Mouse (Mus musculus): ENCODE measurements around the gene H2afx.
A peak's percentile ranks its signal among the peaks of the same experiment; 100 is the strongest.
"Not testable (repeated sequence)": the region's sequence is repeated elsewhere in the genome, so short reads cannot be mapped to it uniquely, and the experiment has no call there.

Gene H2afx

GRCm38 (mm10) chr9:44342605-44343004, 8.1 kb downstream of the H2afx start:
- DNase-seq: no peak

GRCm38 (mm10) chr9:44343290-44343689, 8.8 kb downstream of the H2afx start:
- DNase-seq: peak in 1 of 2 experiments; percentile 32

GRCm38 (mm10) chr9:44343781-44344421, 9.4 kb downstream of the H2afx start, which contains the start of gene Hmbs:
Hmbs (minus strand) TSS chr9:44344228.
- DNase-seq: peak; percentile 91 to 95

- DNase-seq: no peak
Measured at GRCm38 (mm10) chr9:44345570-44346433, 11.3 kb downstream of the H2afx start.

- DNase-seq: no peak
Measured at GRCm38 (mm10) chr9:44347166-44347565, 12.7 kb downstream of the H2afx start.

DNA sequence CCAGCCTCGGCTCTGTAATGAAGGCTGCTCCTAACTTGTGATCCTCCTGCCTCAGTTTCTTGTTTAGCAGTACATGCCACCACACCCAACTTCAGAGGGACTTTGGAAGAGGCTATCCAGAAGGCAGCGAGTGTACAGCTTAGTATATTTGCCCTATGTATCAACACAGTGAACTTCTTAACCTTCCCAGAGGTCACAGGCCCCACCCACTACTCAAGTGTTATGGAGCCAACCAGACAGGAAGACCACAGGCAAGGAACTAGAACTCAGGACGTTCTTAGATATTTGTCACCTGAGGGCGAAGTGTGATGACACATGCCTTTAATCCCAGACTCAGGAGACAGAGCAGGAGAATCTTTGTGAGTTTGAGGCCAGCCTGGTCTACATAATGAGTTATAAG, 13.1 kb downstream of the H2afx start:
- DNase-seq: no peak

- no peak for DNase-seq
Measured at GRCm38 (mm10) chr9:44348546-44348945, 14.1 kb downstream of the H2afx start.

DNA sequence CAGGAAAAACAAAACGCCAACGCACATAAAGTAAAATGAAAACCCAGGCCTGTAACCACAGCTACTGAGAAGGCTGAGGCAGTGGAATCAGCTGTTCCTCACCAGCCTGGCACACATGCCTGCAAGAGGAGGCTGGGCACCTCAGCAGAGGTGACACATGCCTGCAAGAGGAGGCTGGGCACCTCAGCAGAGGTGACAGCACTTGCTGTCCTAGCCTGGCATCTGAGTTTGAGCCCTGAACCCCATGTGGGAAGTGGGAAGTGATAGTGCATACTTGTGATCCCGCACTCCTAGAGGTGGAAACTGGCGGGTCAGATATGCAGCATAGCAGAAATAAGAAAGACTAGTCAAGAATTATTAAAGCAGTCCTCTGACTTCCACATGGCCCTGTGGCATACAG, 16.9 kb downstream of the H2afx start:
- no peak for DNase-seq

- DNase-seq: no peak
Measured at GRCm38 (mm10) chr9:44352337-44352736, 17.8 kb downstream of the H2afx start.

GRCm38 (mm10) chr9:44353142-44353541, 18.6 kb downstream of the H2afx start:
- DNase-seq: no peak

DNA sequence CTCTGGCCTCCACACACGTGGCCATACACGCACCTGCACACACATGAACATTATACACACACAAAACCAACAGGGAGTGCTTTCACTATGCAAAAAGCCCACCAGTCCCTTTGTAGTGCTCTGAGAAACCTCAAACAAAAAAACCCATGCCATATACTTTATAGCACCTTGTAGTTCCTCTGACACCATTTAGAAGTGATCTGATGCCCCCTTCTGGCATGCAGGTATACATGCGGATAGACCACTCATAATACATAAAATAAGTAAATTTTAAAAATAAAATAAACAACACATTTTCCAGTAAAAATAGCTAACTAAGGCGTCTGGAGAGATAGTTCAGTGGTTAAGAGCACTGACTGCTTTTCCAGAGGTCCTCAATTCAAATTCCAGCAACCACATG, 22.7 kb downstream of the H2afx start:
- no peak for DNase-seq

- peak; percentile 94 to 97 for DNase-seq
Measured at GRCm38 (mm10) chr9:44361190-44361917, 26.9 kb downstream of the H2afx start, which contains the start of gene Vps11. Vps11 (minus strand) TSS chr9:44361670.

DNA sequence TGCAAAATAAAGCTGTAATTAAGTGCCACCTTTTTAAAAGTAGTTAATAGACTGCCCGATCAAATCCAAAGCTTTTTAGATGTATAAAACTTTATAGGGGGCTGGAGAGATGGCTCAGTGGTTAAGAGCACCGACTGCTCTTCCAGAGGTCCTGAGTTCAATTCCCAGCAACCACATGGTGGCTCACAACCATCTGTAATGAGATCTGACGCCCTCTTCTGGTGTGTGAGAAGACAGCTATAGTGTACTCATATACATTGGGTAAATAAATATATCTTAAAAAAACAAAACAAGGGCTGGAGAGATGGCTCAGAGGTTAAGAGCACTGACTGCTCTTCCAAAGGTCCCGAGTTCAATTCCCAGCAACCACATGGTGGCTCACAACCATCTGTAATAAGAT, 27.4 kb downstream of the H2afx start:
- not testable (repeated sequence) for DNase-seq

- no peak for DNase-seq
Measured at GRCm38 (mm10) chr9:44364480-44364879, 30.0 kb downstream of the H2afx start.

DNA sequence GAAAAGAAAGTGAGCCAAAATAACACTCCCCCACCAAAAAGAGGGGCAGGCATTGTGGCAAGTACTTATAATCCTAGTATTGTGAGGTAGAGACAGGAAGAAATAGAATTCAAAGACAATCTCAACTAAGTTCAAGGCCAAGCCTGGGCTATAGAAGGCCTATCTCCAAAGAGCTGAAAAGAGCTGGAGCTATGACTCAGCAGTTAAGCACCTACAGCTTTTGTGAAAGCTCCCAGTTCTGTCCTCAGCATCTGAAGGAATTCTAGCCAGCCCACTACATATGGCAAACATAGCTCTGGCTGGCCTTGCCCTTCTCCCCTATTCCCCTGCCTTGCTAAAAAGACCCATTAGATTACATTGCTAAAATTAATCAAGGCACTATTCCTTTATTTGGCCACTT, 38.9 kb downstream of the H2afx start:
- no peak for DNase-seq

DNA sequence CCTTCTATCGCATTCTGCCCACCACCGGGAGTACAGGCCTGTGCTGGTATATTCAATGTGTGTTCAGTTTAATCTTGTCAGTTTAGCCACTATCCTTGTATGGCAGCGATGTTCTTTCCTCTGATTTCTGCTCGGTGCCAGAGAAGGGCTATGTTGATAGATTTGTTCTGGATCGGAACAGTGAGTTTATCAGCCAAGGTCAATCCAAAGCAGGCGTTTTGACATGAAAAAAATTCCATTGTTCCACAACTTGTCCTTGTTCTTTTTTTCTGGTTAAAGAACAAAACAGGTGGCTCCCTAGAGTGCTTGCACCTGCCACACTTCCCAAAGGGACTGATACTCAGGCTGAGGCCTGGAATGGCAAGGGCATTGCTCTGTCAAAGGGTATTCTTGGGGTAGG, 41.6 kb downstream of the H2afx start:
- DNase-seq: no peak

DNA sequence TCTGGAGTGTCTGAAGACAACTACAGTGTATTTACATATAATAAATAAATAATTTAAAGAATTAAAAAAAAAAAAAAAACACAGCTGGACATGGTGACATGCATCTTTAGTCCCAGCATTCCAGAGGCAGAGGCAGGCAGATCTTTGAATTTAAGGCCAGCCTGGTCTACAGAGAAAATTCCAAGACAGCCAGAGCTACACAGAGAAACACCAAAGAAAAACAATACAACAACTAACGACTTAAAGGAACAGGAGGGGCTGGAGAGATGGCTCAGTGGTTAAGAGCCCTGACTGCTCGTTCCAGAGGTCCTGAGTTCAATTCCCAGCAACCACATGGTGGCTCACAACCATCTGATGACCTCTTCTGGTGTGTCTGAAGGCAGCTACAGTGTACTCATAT, 42.8 kb downstream of the H2afx start:
- DNase-seq: not testable (repeated sequence)

- no peak for DNase-seq
Measured at GRCm38 (mm10) chr9:44378153-44378730, 43.7 kb downstream of the H2afx start.

DNA sequence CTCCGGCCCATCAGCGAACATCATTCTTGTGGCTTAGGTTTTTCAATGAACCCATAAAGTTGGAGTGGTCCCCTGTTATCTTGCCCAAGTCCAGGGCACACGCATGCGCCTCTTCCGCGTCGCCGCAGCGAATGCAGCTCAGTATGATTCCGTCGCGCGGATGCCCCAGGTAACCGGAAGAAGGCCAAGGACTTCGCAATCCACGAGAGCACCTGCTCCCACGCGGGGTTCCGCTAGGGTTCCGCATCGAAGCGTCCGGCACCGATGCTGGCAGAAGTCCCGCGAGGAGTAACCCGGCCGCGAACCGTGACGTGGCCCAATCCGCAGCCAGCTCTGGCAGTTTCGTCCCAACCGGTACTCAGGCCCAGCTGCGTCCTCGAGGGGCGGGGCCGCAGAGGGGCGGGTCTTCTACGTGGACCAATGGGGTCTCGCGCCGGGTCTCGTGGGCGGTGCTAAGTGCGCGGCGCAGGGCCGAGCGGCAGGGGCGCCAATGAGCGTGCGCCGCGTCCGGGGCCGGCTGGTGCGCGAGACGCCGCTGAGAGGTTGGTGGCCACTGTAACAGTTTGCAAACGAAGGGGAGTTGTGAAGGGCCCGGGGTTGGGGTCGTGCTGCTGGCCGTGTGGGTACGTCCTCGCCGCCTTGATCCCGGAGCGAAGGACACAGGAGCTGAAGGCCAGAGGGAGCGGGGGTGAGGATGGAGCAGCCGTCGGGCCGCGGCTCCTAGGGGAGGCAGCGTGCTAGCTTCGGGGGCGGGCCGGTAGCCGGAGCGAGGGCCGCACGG, 44.8 kb downstream of the H2afx start, which contains the start of gene Hyou1:
Gene Hyou1 (plus strand): TSS at position 437 of the 781 bp plus-strand sequence.
- DNase-seq: peak; percentile 100

DNA sequence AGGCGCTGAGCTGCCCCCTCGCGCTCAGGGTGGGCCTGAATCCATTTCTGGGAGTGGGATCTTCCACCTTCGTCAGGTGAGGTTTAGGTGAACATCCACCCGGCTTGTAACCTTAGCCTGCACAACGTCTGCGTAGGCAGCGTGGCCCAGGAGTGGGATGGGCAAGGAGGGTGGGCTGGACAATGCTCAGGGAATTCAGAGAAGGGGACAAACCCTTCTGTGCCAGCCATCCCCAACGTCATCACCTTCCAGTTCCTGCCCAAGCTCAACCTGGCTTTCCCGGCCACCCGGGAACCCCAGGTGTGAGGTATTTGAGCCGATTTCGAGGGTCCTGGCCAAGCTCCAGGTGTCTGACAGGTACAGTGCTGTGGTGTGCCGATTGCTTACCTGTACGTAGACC, 45.4 kb downstream of the H2afx start:
- DNase-seq: peak in 1 of 2 experiments; percentile 57

DNA sequence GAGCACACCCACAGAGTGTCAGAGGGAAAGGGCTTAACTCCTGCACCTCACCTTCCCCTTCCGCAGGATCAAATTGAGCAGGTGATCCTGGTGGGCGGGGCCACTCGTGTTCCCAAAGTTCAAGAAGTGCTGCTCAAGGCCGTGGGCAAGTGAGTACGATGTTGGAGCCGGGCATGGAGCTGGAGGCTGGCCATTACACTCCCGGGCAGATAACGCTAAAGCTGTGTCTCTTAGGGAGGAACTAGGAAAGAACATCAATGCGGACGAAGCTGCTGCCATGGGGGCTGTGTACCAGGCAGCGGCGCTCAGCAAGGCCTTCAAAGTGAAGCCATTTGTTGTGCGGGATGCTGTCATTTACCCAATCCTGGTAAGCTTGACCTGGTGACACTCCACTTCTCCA, 50.1 kb downstream of the H2afx start:
- DNase-seq: peak in 1 of 2 experiments; percentile 7

Data from cerebellum, postnatal 25 days (tissue).